Mouse (Mus musculus) heart, postnatal 25 days (tissue): ENCODE results near the gene Olfr691. TPM values are rescaled to one million over a fixed set of nuclear protein-coding genes. Genes with fewer than 3 reads are reported as not detected.

Experiments
- total RNA-seq, 2 experiments: library from RNA; stranded (reverse); gene quantifications; 2 replicates each; pipeline ENCODE4 v1.2.3; 2021

The Olfr691 gene
- total RNA-seq, 2 experiments from 2014 or later, result not detected

Other genes starting within 250 kb of the Olfr691 start
- not detected for gene Olfr680-ps1, start 249.5 kb downstream of the Olfr691 start, total RNA-seq
- gene Olfr681, start 225.4 kb downstream of the Olfr691 start, total RNA-seq, result not detected
- not detected for gene Olfr683, start 195.3 kb downstream of the Olfr691 start, total RNA-seq
- gene Olfr684, start 178.6 kb downstream of the Olfr691 start, total RNA-seq, result not detected
- gene Olfr685, start 156.3 kb downstream of the Olfr691 start, total RNA-seq, result not detected
- gene Olfr686, start 134.8 kb downstream of the Olfr691 start, total RNA-seq, result not detected
- not detected for gene Olfr688, start 54.2 kb downstream of the Olfr691 start, total RNA-seq
- gene Olfr689, start 31.1 kb downstream of the Olfr691 start, total RNA-seq, result not detected
- not detected for gene Olfr690, start 8.2 kb downstream of the Olfr691 start, total RNA-seq
- not detected for gene Olfr692, start 26.0 kb upstream of the Olfr691 start, total RNA-seq
- gene Gm5901, start 32.8 kb upstream of the Olfr691 start, total RNA-seq, result not detected
- gene Fam160a2, start 57.8 kb upstream of the Olfr691 start, total RNA-seq, result 10 to 100 TPM; 18.7 to 19.5 TPM
- gene Cnga4, start 62.3 kb upstream of the Olfr691 start, total RNA-seq, result not detected
- gene Cckbr, start 83.5 kb upstream of the Olfr691 start, total RNA-seq, result not detected
- 10 to 100 TPM; 22.8 to 26.4 TPM for gene Cavin3, start 140.0 kb upstream of the Olfr691 start, total RNA-seq
- 100 to 1,000 TPM; 155 to 156 TPM for gene Smpd1, start 212.1 kb upstream of the Olfr691 start, total RNA-seq
- 100 to 1,000 TPM in 1 of 2 experiments, 10 to 100 TPM in 1; 99.0 to 102 TPM for gene Apbb1, start 239.4 kb upstream of the Olfr691 start, total RNA-seq